Mouse (Mus musculus) lung, adult 18-20 months (tissue): Measurements from ENCODE around the gene Hist1h4d.
"Not testable (repeated sequence)": the region's sequence is repeated elsewhere in the genome, so short reads cannot be mapped to it uniquely, and the experiment has no call there.

Experiments
- DNase-seq, 2 experiments: peaks; one replicate each; pipeline ENCODE4 v3.0.0; 2022; ENCODE audit warnings: mixed read lengths in 2 of 2

Gene Hist1h4d

DNA sequence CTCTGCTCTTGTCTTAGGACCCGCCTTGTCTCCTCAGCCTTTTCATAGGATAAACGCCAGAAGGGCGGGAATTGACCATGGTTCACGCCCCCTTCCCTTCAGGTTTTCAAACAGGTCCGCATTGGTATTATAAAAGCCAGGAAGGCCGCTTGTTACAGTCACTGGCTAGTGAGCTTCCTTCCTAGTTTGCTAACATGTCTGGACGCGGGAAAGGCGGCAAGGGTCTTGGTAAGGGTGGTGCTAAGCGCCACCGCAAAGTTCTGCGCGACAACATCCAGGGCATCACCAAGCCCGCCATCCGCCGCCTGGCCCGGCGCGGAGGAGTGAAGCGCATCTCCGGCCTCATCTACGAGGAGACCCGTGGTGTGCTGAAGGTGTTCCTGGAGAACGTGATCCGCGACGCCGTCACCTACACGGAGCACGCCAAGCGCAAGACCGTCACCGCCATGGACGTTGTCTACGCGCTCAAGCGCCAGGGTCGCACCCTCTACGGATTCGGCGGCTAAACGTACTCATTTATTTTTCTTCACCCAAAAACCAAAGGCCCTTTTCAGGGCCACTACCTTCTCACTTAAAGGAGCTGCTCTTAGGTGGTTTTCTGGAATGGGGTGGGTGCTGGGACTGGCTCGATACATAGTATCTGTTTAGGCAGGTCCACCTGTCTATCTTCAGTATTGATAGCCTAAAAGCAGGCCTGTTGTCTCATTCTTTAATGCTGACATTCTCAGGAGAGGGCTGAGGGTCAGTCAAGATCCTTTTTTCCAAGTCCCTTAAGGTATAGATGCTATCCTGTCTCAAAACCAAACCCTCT lies at the start of gene Hist1h4d:
Gene Hist1h4d (plus strand): TSS at position 191 of the 811 bp plus-strand sequence.
- DNase-seq, result peak; percentile 98

GRCm38 (mm10) chr13:23532262-23533075 lies 48.9 kb upstream of the Hist1h4d start:
- no peak for DNase-seq

- DNase-seq, result peak; percentile 30 to 46
Measured at GRCm38 (mm10) chr13:23533560-23534367, 47.6 kb upstream of the Hist1h4d start, which contains the start of gene Hist1h2af. TSS of gene Hist1h2af (plus strand) at chr13:23533906.

DNA sequence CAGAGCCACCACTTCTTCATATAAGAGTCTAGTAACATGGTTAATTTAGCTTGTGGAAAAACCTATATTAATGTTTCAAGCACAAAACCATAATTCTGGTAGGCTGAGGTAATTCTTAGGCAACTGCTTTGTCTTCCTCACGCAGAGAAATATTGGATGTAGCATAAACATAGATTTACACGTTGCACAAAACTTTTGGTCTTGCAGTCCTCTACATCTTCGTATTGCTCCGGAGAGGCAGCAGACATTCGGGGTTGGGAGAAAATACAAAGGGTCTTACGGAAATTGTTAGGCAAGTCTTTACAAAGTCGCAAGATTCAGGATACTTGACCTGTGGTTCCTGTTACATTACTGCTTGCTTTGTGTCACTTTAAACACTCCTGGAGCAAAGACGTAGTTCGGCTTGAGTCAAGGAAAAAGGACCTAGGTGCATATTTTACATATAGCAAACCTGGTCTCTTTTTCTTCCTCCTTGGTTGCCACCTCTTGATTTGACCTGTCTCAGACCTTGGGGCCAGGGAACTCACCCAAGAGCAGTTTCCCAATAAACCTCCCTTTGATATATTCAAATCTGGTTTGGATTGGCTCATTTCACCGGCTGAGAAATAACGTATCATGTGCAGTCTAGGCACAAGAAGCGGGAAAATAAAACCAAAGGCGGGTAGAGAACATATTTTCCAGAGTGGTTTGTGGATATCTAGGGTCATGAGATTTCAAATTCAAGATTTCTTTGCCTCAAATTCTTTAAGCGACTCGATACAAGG lies 46.8 kb upstream of the Hist1h4d start:
- DNase-seq, result peak in 1 of 2 experiments; percentile 17

GRCm38 (mm10) chr13:23535137-23536075 lies 46.0 kb upstream of the Hist1h4d start, which contains the start of gene Hist1h3g:
TSS of gene Hist1h3g (plus strand) at chr13:23535422.
- DNase-seq, result peak; percentile 82 to 88

- DNase-seq, result no peak
Measured at GRCm38 (mm10) chr13:23536076-23536822, 45.1 kb upstream of the Hist1h4d start.

DNA sequence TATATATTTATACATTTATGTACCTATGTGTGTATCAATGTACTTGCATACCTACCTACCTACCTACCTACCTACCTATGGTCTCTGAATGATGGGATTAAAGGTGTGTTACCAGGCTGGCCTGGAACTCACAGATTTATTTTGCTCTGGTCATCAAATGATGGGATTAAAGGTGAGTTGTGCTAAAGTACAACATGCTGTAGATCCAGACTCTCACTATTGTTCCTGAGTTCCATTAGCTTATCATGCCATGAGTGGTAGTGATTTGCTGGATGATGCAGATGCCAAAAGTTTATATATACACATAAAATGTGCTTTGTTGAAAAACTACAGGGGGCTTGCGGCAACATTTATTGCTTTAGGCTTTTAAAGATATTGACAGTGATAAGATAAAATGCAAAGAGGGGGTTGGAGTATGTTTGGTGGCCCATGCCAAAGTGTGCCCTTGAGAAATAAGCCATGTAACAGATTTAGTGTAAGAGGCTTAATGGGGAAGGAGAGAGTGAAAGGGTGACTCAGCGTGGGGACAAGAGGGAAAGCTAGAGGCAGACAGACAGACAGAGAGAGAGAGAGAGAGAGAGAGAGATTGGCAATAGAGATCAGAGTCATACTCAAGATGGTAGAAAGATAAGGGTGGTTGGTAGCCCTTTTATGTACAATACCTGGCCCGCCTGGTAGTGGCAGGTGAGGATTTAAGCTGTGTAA lies 44.2 kb upstream of the Hist1h4d start:
- DNase-seq, result no peak

DNA sequence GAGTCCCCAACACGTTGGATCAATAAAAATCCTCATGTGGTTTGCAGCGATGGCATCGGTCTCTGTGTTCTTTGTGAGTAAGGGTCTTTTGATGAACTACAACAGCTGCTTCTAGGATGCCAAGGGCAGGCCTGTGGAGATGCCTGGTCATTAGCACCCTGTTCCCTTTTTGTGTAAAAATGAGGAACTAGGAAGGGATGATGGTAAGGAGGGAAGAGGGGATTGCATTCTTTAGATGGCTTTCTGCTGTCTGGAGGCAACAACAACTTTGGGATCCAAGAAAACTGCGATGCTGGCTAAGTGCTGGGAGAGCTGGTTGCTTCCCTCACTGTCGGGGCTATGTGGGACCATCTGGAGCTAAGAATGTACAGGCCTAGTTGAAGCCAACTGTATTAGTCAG lies 43.1 kb upstream of the Hist1h4d start:
- DNase-seq, result no peak

GRCm38 (mm10) chr13:23539821-23540220 lies 41.6 kb upstream of the Hist1h4d start:
- not testable (repeated sequence) for DNase-seq

GRCm38 (mm10) chr13:23541497-23541896 lies 39.9 kb upstream of the Hist1h4d start:
- no peak for DNase-seq

DNA sequence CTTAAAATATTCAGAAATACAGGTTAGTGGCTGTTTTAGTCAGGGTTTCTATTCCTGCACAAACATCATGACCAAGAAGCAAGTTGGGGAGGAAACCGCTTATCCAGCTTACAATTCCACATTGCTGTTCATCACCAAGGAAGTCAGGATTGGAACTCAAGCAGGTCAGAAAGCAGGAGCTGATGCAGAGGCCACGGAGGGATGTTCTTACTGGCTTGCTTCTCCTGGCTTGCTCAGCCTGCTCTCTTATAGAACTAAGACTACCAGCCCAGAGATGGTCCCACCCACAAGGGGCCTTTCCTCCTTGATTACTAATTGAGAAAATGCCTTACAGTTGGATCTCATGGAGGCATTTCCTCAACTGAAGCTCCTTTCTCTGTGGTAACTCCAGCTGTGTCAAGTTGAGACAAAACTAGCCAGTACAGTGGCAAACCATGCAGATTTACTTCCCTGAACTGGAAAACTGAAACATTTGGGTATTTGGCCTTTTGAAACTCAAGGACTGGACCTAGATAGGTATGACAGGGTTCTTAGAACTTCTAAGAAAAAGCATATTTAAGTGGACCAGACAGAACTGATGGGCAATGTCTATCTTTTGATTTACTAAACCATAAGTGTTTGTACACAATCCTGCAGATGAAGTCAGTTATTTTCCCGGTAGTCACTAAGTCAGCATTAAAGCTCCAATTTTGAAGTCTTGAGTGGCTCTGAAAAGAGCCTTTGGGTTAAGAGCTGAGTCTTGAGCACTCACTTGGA lies 39.0 kb upstream of the Hist1h4d start:
- not testable (repeated sequence) for DNase-seq

DNA sequence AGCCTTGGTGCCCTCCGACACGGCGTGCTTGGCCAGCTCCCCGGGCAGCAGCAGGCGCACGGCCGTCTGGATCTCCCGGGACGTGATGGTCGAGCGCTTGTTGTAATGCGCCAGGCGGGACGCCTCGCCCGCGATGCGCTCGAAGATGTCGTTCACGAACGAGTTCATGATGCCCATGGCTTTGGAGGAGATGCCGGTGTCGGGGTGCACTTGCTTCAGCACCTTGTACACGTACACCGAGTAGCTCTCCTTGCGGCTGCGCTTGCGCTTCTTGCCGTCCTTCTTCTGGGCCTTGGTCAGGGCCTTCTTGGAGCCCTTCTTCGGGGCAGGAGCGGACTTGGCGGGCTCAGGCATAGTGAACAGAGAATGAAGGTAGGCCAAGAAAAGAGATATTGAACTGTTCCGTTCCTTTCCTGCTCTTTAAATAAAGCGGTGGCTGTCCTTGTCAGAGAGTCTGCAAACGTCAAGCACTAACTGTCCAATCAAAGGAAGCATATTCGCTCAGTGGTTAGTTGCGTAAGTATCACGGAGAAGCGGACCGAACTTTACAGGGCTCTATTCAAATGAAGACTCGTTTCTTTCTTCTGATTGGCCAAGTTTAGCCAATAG lies 38.3 kb upstream of the Hist1h4d start, which contains the start of gene Hist1h2bh:
Gene Hist1h2bh (minus strand): TSS at position 394 of the 609 bp plus-strand sequence.
- DNase-seq, result peak; percentile 74 to 84

GRCm38 (mm10) chr13:23543965-23544786 lies 37.2 kb upstream of the Hist1h4d start, which contains the start of gene Hist1h3f:
TSS of gene Hist1h3f (plus strand) at chr13:23544052.
- peak; percentile 62 to 70 for DNase-seq

- not testable (repeated sequence) for DNase-seq
Measured at GRCm38 (mm10) chr13:23544787-23545120, 36.6 kb upstream of the Hist1h4d start.

- no peak for DNase-seq
Measured at GRCm38 (mm10) chr13:23546694-23547093, 34.7 kb upstream of the Hist1h4d start.

DNA sequence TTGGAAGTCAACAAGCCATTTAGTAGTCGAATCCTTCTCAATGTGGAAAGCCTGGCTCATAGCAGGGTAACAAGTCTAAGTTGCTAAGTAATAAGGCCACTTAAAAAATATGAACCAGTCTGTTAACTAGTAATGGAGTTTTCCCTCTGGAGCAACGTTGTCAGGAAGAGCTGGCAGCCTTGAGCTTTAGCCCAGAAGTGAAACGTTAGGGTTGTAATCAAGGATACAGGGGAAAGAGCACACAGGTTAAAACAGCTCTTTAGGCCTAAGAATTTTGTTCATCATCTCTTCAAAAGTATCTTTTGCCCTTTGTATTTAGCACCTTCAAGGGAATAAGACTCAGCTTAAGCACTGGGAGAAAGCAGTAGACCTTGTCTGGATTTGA lies 30.6 kb upstream of the Hist1h4d start:
- DNase-seq, result no peak
